Mouse (Mus musculus) thymus, adult 2 months (tissue): ENCODE data around the gene Tert. TPM values are rescaled to one million over a fixed set of nuclear protein-coding genes. Genes with fewer than 3 reads are reported as not detected.

Source experiments
- DNase-seq: peaks from one replicate; pipeline ENCODE4 v3.0.0; 2021
- H3K27ac ChIP-seq: fragments of 200-500 bp; 2 replicates; pipeline ENCODE4 v1.5.1; 2012; ENCODE audit warnings: low read length, control low read depth; ENCODE audit not compliant: control insufficient read depth, insufficient read depth
- H3K27me3 ChIP-seq: fragments of 200-500 bp; 2 replicates; pipeline ENCODE4 v1.6.1; 2012; ENCODE audit warnings: mild to moderate bottlenecking, low read length, moderate library complexity, mixed read lengths; ENCODE audit not compliant: control insufficient read depth, insufficient read depth
- H3K36me3 ChIP-seq: fragments of 200-500 bp; 2 replicates; pipeline ENCODE4 v1.6.1; 2012; ENCODE audit warnings: mild to moderate bottlenecking, low read length, moderate library complexity; ENCODE audit not compliant: control insufficient read depth, insufficient read depth
- H3K4me1 ChIP-seq: fragments of 200-500 bp; replicated peaks from 2 replicates; pipeline ENCODE4 v1.6.1; 2012; ENCODE audit warnings: low read length; ENCODE audit not compliant: control insufficient read depth, insufficient read depth
- H3K4me3 ChIP-seq: fragments of 200-500 bp; 2 replicates; pipeline ENCODE4 v1.5.1; 2012; ENCODE audit warnings: mild to moderate bottlenecking, low read length, control low read depth, moderate library complexity; ENCODE audit not compliant: control insufficient read depth, insufficient read depth
- CTCF ChIP-seq: fragments of 200-500 bp; IDR thresholded peaks from 2 replicates; pipeline ENCODE4 v1.5.1; 2012; ENCODE audit warnings: mild to moderate bottlenecking, control low read depth, low read length, moderate library complexity, borderline replicate concordance; ENCODE audit not compliant: control insufficient read depth, poor library complexity, insufficient read depth; ENCODE audit errors: extremely low read depth
- POLR2A ChIP-seq: fragments of 200-500 bp; IDR thresholded peaks from 2 replicates; pipeline ENCODE4 v1.6.1; 2012; ENCODE audit warnings: mild to moderate bottlenecking, low read length, control low read depth, moderate library complexity; ENCODE audit not compliant: control insufficient read depth, poor library complexity, insufficient read depth; ENCODE audit errors: extremely low read depth
- WGBS: fragments of 180-500 bp; shearing (Covaris S2); methylation state at CpG from one replicate; pipeline ENCODE4 v1.1.7; 2018; 5-methylcytosine and 5-hydroxymethylcytosine counted together
- polyA plus RNA-seq: library from polyadenylated mRNA; depleted of rRNA; stranded (reverse); fragments of >200 nt; gene quantifications from 2 replicates; pipeline ENCODE4 v1.2.3, GENCODE M21; 2012

Gene Tert
- polyA plus RNA-seq, 1 experiment: 17.2 TPM

GRCm38 (mm10) chr13:73603522-73604155 lies 23.1 kb upstream of the Tert start, which contains the start of gene Clptm1l:
TSS of gene Clptm1l (plus strand) at chr13:73604006.
- Histone ChIP-seq H3K27ac (peak within 1 kb of the TSS; percentile 7; the same call in 1 of the 2 replicates), H3K4me1 (peaks cover 11% of the 10 kb centered on the region), H3K36me3 (peaks cover 14% of the 10 kb centered on the region; the same call in 1 of the 2 replicates), H3K4me3 (peak within 1 kb of the TSS; percentile 76), H3K27me3 (no peaks in the 10 kb centered on the region)
- TF ChIP-seq CTCF (peak; percentile 54; the same call in 1 of the 2 replicates), POLR2A (peak; percentile 78)
- DNase-seq: peak; percentile 97
- under 1% methylated on average over 52 of the region's 53 CpGs for WGBS

- Histone ChIP-seq H3K4me3 (peak overlapping the region; percentile 76), H3K4me1 (peaks cover 11% of the 10 kb centered on the region), H3K27me3 (no peaks in the 10 kb centered on the region), H3K27ac (peak overlapping the region; percentile 7; the same call in 1 of the 2 replicates), H3K36me3 (peaks cover 22% of the 10 kb centered on the region)
- DNase-seq: no peak
- WGBS: 2% methylated on average over 38 of the region's 39 CpGs
- TF ChIP-seq POLR2A: no peak
- no peak for TF ChIP-seq CTCF
Observed at GRCm38 (mm10) chr13:73604156-73604957, 22.4 kb upstream of the Tert start.

GRCm38 (mm10) chr13:73618406-73618805 lies 8.3 kb upstream of the Tert start:
- WGBS: 97% methylated on average over 5 of the region's 5 CpGs
- Histone ChIP-seq H3K4me1 (no peaks in the 10 kb centered on the region), H3K27me3 (no peaks in the 10 kb centered on the region), H3K4me3 (no peak overlapping the region), H3K27ac (no peak overlapping the region), H3K36me3 (peaks cover 66% of the 10 kb centered on the region)
- TF ChIP-seq POLR2A (no peak), CTCF (no peak)
- DNase-seq: no peak

- Histone ChIP-seq H3K27ac (no peak overlapping the region), H3K4me3 (no peak overlapping the region), H3K27me3 (no peaks in the 10 kb centered on the region), H3K36me3 (peaks cover 49% of the 10 kb centered on the region), H3K4me1 (no peaks in the 10 kb centered on the region)
- WGBS: 67% methylated on average over 6 of the region's 6 CpGs
- TF ChIP-seq POLR2A: no peak
- no peak for TF ChIP-seq CTCF
- no peak for DNase-seq
Observed at GRCm38 (mm10) chr13:73620637-73621036, 6.1 kb upstream of the Tert start.

DNA sequence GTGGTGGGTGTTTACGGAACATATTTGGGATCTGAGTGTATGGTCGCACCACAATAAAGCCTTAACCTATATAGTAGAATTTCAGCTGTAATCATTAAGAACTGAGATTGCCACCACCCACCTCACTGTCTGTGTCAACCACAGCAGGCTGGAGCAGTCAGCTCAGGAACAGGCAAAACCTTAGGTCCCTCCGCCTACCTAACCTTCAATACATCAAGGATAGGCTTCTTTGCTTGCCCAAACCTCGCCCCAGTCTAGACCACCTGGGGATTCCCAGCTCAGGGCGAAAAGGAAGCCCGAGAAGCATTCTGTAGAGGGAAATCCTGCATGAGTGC lies 334 bp upstream of the Tert start:
- 48% methylated on average over 6 of the region's 6 CpGs for WGBS
- H3K27me3 ChIP-seq: no peaks in the 10 kb centered on the region
- no peaks in the 10 kb centered on the region for H3K36me3 ChIP-seq
- peak overlapping the region; percentile 62 for H3K4me3 ChIP-seq
- no peak for DNase-seq
- H3K4me1 ChIP-seq: peaks cover 14% of the 10 kb centered on the region
- TF ChIP-seq POLR2A (no peak), CTCF (no peak)
- H3K27ac ChIP-seq: no peak overlapping the region

- Histone ChIP-seq H3K4me1 (peaks cover 14% of the 10 kb centered on the region), H3K4me3 (no peak overlapping the region), H3K27me3 (no peaks in the 10 kb centered on the region), H3K27ac (no peak overlapping the region), H3K36me3 (no peaks in the 10 kb centered on the region)
- no peak for TF ChIP-seq POLR2A
- no peak for TF ChIP-seq CTCF
- no peak for DNase-seq
- WGBS: 91% methylated on average over 11 of the region's 11 CpGs
Observed at GRCm38 (mm10) chr13:73628586-73629113, 1.9 kb downstream of the Tert start.
